Mouse (Mus musculus): ENCODE results near the gene Cldn19.

- TF ChIP-seq CTCF (IDR thresholded peaks at IDR 0.05; ENCODE audit: low read depth, low read length) = no peak
- no peak for TF ChIP-seq POLR2A (IDR thresholded peaks at IDR 0.05; ENCODE audit: extremely low read depth, insufficient read depth, low read length)
Measured at GRCm38 (mm10) chr4:119291921-119292320, 36.7 kb downstream of the Cldn19 start.
